Mouse (Mus musculus) thymus, adult 2 months (tissue): Measurements from ENCODE around the gene Foxo6. TPM values are rescaled to one million over a fixed set of nuclear protein-coding genes. Genes with fewer than 3 reads are reported as not detected.

Source experiments
- DNase-seq: peaks from one replicate; pipeline ENCODE4 v3.0.0; 2021
- H3K27ac ChIP-seq: fragments of 200-500 bp; 2 replicates; pipeline ENCODE4 v1.5.1; 2012; ENCODE audit warnings: low read length, control low read depth; ENCODE audit not compliant: control insufficient read depth, insufficient read depth
- H3K27me3 ChIP-seq: fragments of 200-500 bp; 2 replicates; pipeline ENCODE4 v1.6.1; 2012; ENCODE audit warnings: mild to moderate bottlenecking, low read length, moderate library complexity, mixed read lengths; ENCODE audit not compliant: control insufficient read depth, insufficient read depth
- H3K36me3 ChIP-seq: fragments of 200-500 bp; 2 replicates; pipeline ENCODE4 v1.6.1; 2012; ENCODE audit warnings: mild to moderate bottlenecking, low read length, moderate library complexity; ENCODE audit not compliant: control insufficient read depth, insufficient read depth
- H3K4me1 ChIP-seq: fragments of 200-500 bp; replicated peaks from 2 replicates; pipeline ENCODE4 v1.6.1; 2012; ENCODE audit warnings: low read length; ENCODE audit not compliant: control insufficient read depth, insufficient read depth
- H3K4me3 ChIP-seq: fragments of 200-500 bp; 2 replicates; pipeline ENCODE4 v1.5.1; 2012; ENCODE audit warnings: mild to moderate bottlenecking, low read length, control low read depth, moderate library complexity; ENCODE audit not compliant: control insufficient read depth, insufficient read depth
- CTCF ChIP-seq: fragments of 200-500 bp; IDR thresholded peaks from 2 replicates; pipeline ENCODE4 v1.5.1; 2012; ENCODE audit warnings: mild to moderate bottlenecking, control low read depth, low read length, moderate library complexity, borderline replicate concordance; ENCODE audit not compliant: control insufficient read depth, poor library complexity, insufficient read depth; ENCODE audit errors: extremely low read depth
- POLR2A ChIP-seq: fragments of 200-500 bp; IDR thresholded peaks from 2 replicates; pipeline ENCODE4 v1.6.1; 2012; ENCODE audit warnings: mild to moderate bottlenecking, low read length, control low read depth, moderate library complexity; ENCODE audit not compliant: control insufficient read depth, poor library complexity, insufficient read depth; ENCODE audit errors: extremely low read depth
- WGBS: fragments of 180-500 bp; shearing (Covaris S2); methylation state at CpG from one replicate; pipeline ENCODE4 v1.1.7; 2018; 5-methylcytosine and 5-hydroxymethylcytosine counted together
- polyA plus RNA-seq: library from polyadenylated mRNA; depleted of rRNA; stranded (reverse); fragments of >200 nt; gene quantifications from 2 replicates; pipeline ENCODE4 v1.2.3, GENCODE M21; 2012; rRNA removed

Foxo6 gene
- 0.47 and 0.82 TPM in 2 replicates for polyA plus RNA-seq

GRCm38 (mm10) chr4:120287290-120288111, at the start of gene Foxo6:
TSS of gene Foxo6 (minus strand) at chr4:120287349.
- no peak within 1 kb of the TSS for H3K27ac ChIP-seq

GRCm38 (mm10) chr4:120334316-120334715, 47.2 kb upstream of the Foxo6 start:
- no peaks in the 10 kb centered on the region for H3K36me3 ChIP-seq
- no peak overlapping the region for H3K4me3 ChIP-seq
- no peaks in the 10 kb centered on the region for H3K4me1 ChIP-seq
- no peak overlapping the region for H3K27ac ChIP-seq
- WGBS = 97% methylated on average over 4 of the region's 4 CpGs
- H3K27me3 ChIP-seq = no peaks in the 10 kb centered on the region
- TF ChIP-seq POLR2A (no peak), CTCF (no peak)
- DNase-seq = no peak

More at GRCm38 (mm10) chr4:120287290-120288111, at the start of gene Foxo6:
- TF ChIP-seq CTCF (peak; percentile 91; the same call in 1 of the 2 replicates), POLR2A (no peak)
- no peaks in the 10 kb centered on the region for H3K36me3 ChIP-seq
- H3K4me1 ChIP-seq = peaks cover 23% of the 10 kb centered on the region
- peaks cover 9% of the 10 kb centered on the region; the same call in 1 of the 2 replicates for H3K27me3 ChIP-seq
- 4% methylated on average over 95 of the region's 99 CpGs for WGBS
- peak within 1 kb of the TSS; percentile 38 for H3K4me3 ChIP-seq
- DNase-seq = peak; percentile 96

GRCm38 (mm10) chr4:120332934-120333421, 45.8 kb upstream of the Foxo6 start:
- no peak for TF ChIP-seq CTCF
- no peak for TF ChIP-seq POLR2A
- Histone ChIP-seq H3K4me1 (no peaks in the 10 kb centered on the region), H3K36me3 (no peaks in the 10 kb centered on the region), H3K4me3 (no peak overlapping the region), H3K27ac (no peak overlapping the region), H3K27me3 (no peaks in the 10 kb centered on the region)
- no peak for DNase-seq
- 73% methylated on average over 11 of the region's 11 CpGs for WGBS

- H3K27ac ChIP-seq = no peak overlapping the region
- H3K4me1 ChIP-seq = no peaks in the 10 kb centered on the region
- DNase-seq = no peak
- WGBS = 71% methylated on average over 7 of the region's 7 CpGs
- H3K36me3 ChIP-seq = no peaks in the 10 kb centered on the region
- no peaks in the 10 kb centered on the region for H3K27me3 ChIP-seq
- no peak for TF ChIP-seq POLR2A
- TF ChIP-seq CTCF = no peak
- H3K4me3 ChIP-seq = no peak overlapping the region
Observed at GRCm38 (mm10) chr4:120332405-120332933, 45.3 kb upstream of the Foxo6 start.

GRCm38 (mm10) chr4:120331992-120332391, 44.8 kb upstream of the Foxo6 start:
- no peak for TF ChIP-seq CTCF
- no peak for TF ChIP-seq POLR2A
- Histone ChIP-seq H3K36me3 (no peaks in the 10 kb centered on the region), H3K27ac (no peak overlapping the region), H3K27me3 (no peaks in the 10 kb centered on the region), H3K4me3 (no peak overlapping the region), H3K4me1 (no peaks in the 10 kb centered on the region)
- 88% methylated on average over 7 of the region's 7 CpGs for WGBS
- no peak for DNase-seq

- H3K27ac ChIP-seq = no peak overlapping the region
- DNase-seq = no peak
- no peak for TF ChIP-seq POLR2A
- no peak for TF ChIP-seq CTCF
Observed at GRCm38 (mm10) chr4:120331541-120331940, 44.4 kb upstream of the Foxo6 start.

More at GRCm38 (mm10) chr4:120331541-120331940, 44.4 kb upstream of the Foxo6 start:
- Histone ChIP-seq H3K4me3 (no peak overlapping the region), H3K4me1 (no peaks in the 10 kb centered on the region), H3K27me3 (no peaks in the 10 kb centered on the region), H3K36me3 (no peaks in the 10 kb centered on the region)
- 94% methylated on average over 2 of the region's 2 CpGs for WGBS
